Mouse (Mus musculus): ENCODE data around the gene Clasp2. TPM values are rescaled to one million over a fixed set of nuclear protein-coding genes. Genes with fewer than 3 reads are reported as not detected.

The Clasp2 gene
- polyA plus RNA-seq, 1 experiment = 15.0 TPM

- no peak for TF ChIP-seq GATA1 (IDR thresholded peaks at IDR 0.05; ENCODE audit: low read length)
Observed at GRCm38 (mm10) chr9:113741637-113742137, 414 bp downstream of the Clasp2 start.

GRCm38 (mm10) chr9:113742361-113742794, 1.1 kb downstream of the Clasp2 start:
- TF ChIP-seq GATA1 (IDR thresholded peaks at IDR 0.05; ENCODE audit: low read length) = no peak

- TF ChIP-seq GATA1 (IDR thresholded peaks at IDR 0.05; ENCODE audit: low read length) = no peak
Observed at GRCm38 (mm10) chr9:113743291-113743690, 2.0 kb downstream of the Clasp2 start.

GRCm38 (mm10) chr9:113749356-113749755, 8.1 kb downstream of the Clasp2 start:
- TF ChIP-seq GATA1 (IDR thresholded peaks at IDR 0.05; ENCODE audit: low read length) = no peak

- TF ChIP-seq GATA1 (IDR thresholded peaks at IDR 0.05; ENCODE audit: low read length) = peak; percentile 24
Observed at GRCm38 (mm10) chr9:113755888-113756719, 14.8 kb downstream of the Clasp2 start.

DNA sequence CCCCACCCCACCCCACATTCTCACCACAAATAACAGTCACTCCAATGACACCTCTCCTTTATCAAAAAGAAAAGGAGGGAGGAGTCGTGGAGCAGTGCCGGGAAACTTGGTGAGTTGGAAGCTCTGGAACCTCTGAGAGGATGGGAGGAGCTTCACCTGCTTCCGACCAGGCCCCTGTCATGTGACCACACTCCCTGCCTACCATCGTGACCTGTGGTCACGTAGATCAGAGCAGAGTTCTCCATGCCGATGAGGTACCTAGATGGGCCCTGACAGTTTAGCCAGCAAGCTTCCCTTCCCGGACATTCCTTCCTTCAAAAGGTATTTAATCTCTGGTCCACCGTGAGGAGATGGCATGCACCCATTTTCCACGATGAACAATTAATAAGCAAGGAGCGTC, 17.2 kb downstream of the Clasp2 start:
- no peak for TF ChIP-seq GATA1 (IDR thresholded peaks at IDR 0.05; ENCODE audit: low read length)

GRCm38 (mm10) chr9:113759684-113760083, 18.4 kb downstream of the Clasp2 start:
- no peak for TF ChIP-seq GATA1 (IDR thresholded peaks at IDR 0.05; ENCODE audit: low read length)

DNA sequence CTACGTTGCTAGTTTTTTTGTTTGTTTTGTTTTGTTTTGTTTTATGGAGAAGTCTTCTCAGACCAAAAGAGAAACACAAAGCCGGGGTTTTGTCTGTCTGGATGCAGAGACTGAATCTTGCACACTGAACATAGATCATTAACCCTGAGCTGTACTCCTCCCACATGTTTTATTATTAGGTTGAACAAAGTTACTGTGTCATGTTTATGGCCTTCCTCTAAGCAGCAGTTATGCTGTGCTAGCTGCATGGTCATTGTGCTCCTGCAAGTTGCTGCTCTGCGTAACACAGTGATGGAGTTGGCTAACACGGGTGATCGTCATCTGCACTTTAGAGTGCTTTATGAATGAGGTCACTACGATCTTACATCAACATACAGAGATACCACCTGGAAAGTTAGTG, 21.1 kb downstream of the Clasp2 start:
- TF ChIP-seq GATA1 (IDR thresholded peaks at IDR 0.05; ENCODE audit: low read length) = no peak

DNA sequence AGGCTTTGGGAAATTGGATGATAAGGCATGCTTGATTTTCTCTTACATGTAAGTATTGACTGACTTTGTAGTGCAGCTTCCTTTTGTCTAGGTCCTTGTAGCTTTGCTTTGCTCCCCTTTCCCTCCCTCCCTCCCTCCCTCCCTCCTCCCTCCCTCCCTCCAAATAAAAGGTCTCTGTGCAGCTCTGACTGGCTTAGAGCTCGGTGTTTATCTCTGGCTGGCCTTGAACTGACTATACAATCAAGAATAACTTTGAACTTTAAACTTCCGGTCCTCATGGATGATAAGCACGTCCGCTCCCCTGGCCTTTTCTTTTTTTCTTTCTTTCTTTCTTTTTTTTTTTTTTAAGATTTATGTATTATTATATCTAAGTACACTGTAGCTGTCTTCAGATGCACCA, 21.9 kb downstream of the Clasp2 start:
- TF ChIP-seq GATA1 (IDR thresholded peaks at IDR 0.05; ENCODE audit: low read length) = no peak

DNA sequence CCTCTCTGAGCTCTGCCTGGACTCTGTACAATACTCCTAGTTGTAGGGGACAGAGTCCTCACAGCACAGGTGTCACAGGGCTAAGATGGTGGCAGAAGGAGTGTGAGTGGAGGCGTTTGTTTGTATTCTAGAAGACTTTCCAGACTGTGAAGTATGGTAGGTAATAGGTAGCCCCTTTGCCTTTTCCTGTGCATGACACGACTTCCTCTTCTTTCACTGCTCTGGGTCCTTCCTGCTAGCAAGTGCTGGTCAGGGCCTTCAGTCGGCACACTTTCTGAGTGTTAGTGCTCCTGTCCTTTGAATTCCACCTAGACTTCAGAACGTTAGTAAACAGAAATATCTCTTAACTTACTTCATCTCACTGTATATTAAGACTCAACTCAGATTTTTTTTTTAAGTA, 29.4 kb downstream of the Clasp2 start:
- no peak for TF ChIP-seq GATA1 (IDR thresholded peaks at IDR 0.05; ENCODE audit: low read length)

DNA sequence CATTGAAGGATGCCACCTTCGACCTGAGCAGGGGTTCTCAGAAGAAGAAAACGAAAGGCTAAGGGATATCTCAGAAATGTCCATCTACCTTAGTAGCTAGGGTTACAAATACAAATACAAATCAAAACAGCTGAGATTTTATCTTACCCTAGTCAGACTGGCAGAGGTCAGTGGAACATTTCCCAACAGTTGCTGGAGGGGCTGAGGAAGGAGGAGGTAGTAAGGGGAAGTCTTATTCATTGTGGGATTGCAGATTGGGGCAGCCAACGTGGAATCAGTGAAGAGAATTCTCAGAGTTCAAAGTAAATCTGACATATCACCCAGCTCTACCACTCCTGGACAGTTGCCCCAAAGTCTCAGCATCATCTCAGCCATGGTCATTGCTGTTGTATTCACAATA, 39.6 kb downstream of the Clasp2 start:
- no peak for TF ChIP-seq GATA1 (IDR thresholded peaks at IDR 0.05; ENCODE audit: low read length)

GRCm38 (mm10) chr9:113782362-113783005, 41.2 kb downstream of the Clasp2 start:
- no peak for TF ChIP-seq GATA1 (IDR thresholded peaks at IDR 0.05; ENCODE audit: low read length)

DNA sequence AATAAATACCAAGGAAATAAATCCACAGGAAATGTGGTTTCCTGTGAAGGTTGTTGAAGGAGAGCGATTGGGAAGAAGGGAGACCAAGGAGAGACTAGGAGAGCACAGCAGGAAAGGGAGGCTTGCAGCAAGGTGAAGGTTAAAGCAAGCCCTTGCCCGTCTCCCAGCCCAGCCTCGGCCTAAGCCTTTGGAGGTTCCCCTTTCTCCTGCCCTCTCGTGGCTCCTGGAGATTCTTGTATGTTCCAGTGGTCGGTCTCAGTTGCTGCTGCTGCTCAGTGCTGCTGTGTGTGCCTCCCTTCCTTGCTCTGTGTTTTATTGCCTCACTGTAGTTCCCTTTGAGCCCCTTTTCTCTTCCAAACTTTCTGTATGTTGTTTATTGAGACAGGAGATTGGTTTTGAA, 42.4 kb downstream of the Clasp2 start:
- TF ChIP-seq GATA1 (IDR thresholded peaks at IDR 0.05; ENCODE audit: low read length) = no peak

DNA sequence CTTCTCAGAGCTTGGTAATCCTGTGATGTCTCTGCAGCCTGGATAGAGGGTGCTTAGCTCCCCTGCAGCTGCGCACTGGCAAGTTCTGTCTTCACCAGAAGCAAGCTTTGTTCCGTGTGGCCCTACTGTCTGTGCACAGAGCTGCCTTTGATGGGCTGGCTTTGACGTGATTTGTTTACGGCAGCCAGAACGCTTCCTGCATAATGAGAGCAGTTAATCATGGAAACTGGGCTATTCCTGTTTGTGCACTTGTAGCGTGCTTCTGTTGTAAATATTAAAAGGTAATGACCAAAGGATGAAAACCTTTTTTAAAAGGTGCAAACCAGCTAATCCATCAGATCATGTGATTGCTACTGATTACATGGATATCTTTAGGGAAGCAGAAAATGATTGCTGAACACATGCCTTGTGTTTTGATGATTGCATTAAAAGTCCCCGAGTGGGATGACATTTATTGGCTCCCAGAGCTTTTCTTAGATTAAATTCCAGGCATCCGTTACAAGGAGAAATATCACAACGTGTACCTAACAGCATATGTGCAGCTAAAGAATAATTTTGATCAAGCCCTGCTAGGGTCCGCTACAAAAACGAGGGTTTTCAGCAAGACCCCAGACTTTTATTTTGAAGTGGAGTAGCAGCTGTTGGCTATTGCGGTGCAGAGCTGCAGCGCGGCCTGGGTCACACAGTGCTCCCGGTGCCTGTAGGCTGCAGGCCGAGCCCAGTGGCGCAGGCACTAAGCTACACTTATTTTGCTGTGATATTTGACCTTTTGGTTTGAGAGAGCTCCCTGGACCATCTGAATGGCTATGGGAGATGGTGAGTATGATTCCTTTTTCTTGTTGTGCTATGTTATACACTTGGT, 51.6 kb downstream of the Clasp2 start:
- TF ChIP-seq GATA1 (IDR thresholded peaks at IDR 0.05; ENCODE audit: low read length) = no peak

GRCm38 (mm10) chr9:113793513-113793905, 52.2 kb downstream of the Clasp2 start:
- no peak for TF ChIP-seq GATA1 (IDR thresholded peaks at IDR 0.05; ENCODE audit: low read length)

DNA sequence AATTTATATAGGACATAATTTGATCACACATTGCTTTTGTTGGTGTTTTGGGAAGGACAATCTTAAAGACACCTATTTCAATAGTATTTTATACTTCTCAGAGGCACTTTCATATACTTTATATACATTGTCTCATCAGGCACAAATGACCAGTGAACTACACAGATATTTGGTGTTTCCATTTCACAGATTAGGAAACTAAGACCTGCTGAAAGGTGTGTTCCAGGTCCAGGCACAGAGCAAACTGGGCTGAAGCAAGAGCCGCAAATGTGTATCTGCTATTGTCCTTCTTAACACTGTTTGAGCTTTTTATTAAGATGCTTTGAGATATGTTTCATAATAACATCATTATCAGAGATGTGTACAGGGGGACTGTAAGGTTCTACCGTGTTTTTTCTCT, 52.7 kb downstream of the Clasp2 start:
- TF ChIP-seq GATA1 (IDR thresholded peaks at IDR 0.05; ENCODE audit: low read length) = no peak
